Mouse (Mus musculus): ENCODE data around the gene Figla.
A peak's percentile ranks its signal among the peaks of the same experiment; 100 is the strongest.
"Not testable (repeated sequence)": the region's sequence is repeated elsewhere in the genome, so short reads cannot be mapped to it uniquely, and the experiment has no call there.

Gene Figla

DNA sequence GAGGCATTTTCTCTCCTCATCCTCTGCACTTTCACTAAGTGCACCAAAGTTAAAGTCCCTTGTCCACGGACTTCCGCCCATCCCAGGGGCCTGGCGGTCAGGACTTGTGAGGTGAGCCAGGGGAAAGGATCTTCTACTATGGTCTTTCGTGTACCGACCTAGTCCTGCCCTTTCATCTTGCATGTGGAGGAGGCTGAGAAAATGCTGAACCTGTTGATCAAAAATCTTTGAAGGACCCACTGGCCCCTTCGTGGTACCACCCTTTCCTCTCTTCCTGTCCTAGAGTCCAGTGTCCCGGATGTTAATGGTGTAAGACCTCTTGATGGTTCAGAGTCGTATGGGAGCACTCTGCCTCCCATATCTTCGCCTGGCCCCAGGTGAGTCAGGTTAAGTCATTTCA, at the start of gene Figla:
Gene Figla, plus strand, starts transcription at position 301 of the 400 bp plus-strand sequence.
- no peak for DNase-seq

DNA sequence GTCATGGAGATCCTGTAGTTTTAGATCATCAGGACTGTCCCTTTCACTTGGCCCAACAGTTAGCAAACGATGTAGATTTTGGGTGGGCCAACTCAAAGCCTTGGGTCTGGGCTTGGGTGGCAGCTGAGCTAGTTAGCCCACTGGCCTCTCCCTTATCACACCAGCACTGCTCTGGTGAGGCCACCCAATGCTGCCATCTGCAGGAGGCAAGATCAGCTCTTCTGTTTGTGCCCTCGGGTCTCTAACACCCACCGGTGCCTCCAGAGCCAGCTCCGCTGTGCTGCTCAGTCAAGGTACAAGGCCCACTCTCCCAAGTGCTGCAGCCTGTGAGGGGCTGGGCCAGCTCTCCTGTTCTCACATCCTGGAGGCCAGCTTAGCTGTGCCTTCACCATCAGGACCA, 49.3 kb upstream of the Figla start:
- no peak for DNase-seq

DNA sequence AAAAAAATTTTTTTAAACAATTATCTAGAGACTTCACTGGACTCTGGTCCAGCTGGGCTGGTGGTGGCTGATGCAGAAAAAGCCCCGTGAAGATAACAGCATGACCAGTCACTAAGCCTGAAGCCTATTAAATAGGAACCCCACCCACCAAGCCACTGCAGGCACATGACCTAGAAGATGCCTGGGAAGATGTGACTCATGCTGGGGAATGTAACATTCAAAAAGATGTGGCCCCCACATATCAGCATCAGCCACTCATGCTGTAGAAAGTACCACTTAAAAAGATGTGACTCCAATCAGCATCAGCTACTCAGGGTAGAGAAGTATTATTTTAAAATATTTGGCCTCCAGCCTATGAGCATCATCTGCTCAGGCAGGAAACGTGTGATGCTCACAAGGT, 46.1 kb upstream of the Figla start:
- no peak for DNase-seq

DNA sequence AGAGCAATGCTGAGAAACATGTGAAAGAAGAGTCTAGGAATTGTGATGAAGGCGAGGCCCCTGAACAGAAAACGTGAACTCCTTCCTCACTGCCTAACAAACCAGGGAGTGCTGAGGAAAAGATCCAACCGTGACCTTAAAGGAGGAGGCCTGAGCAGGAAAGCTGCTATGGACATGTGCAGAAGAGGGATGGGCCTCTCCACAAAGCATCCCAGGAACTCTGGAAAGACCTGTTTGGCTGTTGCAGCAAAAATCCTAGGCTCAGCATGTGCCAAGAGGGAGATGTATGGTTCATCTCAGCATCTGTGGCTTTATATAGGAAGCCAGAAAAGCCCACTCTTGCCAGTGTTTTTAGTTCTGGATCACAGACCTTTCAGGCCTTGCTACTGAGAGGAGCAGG, 43.3 kb upstream of the Figla start:
- DNase-seq = no peak

DNA sequence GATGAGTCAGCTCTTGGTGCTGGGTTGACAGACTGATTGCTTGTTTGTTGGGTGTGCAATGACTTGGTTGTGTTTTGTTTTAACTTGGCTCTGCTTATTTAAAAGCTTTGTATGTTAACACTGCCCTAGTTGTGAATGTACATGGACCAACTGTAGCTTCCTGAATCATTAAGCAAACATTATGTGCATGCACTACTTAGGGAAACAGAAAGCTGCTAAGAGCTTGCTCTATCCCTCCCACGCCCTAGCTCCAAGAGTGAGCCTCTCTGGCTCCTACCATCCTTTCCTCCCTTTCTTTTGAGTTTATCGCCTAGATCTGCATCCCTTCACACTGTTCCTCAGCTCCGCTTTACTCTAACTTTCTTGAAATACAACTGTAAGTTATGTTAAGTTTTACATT, 42.6 kb upstream of the Figla start:
- no peak for DNase-seq

DNA sequence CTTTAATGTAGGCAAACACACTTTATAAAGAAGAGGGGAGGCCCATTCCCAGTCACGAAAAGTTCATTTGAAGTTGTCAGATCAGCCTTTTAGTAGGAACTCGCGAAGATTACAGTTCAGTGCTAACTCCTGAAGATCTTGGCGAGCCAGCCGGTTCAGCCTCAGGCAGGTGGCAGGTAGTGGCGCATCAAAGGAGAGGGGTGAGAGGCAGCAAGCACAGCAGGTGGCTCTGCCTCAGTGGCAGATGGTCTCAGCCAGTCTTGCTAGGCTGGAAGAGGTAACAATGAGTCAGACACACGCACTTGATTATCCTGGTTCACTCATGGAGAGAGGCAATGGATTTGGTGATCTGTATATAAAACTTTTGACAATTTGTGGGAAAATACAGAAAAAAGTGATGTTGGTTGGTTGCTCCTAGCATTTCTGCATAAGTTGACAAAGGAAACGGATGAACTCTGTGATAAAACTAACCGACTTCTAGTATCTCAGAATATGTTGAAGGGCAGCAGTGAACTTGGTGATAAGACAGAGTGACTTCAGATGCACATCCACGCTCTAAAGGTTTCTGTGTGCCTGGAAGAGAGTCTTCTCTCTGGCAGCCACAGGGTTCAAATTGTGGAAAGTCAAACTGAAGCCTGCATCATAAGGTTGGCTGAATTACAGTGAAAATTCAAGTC, 40.9 kb upstream of the Figla start:
- DNase-seq = peak; percentile 16 to 47

DNA sequence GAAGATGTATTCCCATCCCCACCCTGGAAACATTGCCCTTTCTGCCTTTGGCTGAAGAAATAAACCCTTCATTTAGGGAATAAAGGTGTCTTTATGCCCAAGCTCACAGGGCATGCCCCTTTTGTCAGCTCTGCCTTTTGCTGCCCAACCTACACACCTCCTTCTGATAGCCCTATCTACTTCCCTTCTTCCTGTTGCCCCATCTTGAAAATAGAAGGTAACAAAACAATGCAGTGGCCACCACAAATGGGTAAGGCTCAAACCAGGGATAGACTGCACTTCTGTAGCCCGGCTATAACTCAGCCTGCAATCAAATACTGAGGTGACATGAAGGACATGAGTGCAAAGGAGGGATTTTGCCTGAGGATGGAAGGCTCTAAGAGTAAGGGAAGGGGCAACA, 40.2 kb upstream of the Figla start:
- no peak for DNase-seq

DNA sequence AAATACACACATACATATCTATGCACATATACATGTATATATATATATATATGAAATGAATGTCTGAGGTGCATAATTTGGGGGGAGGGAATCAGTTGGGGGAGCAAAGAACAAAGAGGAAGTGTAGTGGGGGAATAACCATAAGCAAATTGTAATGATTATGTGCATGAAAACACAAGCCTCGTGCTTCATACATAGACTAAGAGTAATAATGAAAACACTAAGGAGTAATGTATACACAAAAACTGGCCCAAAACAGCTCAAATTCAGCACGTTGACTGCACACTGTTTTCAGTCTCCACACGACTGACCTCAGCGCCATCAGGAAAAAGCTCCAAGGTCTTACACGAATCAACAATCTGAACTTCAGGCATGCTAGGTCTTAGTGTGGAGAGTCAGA, 39.7 kb upstream of the Figla start:
- no peak for DNase-seq

DNA sequence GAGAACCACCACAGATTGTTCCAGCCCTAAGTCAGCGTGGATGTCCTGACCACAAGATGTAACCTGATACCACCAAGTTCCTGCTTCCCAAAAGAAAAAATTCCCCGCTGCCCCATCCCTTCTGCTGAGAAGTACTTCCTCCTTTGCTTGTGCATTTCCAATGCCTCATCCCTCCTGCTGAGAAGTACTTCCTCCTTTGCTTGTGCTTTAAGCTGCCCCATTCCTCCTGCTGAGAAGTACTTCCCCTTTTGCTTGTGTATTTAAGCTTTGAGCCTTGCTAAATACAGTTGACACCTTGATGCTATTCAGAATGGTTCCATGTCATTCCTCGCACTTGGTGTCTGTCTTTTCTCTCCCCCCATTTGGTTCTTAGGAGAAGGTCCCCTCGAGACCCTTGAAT, 37.2 kb upstream of the Figla start:
- DNase-seq = not testable (repeated sequence)

DNA sequence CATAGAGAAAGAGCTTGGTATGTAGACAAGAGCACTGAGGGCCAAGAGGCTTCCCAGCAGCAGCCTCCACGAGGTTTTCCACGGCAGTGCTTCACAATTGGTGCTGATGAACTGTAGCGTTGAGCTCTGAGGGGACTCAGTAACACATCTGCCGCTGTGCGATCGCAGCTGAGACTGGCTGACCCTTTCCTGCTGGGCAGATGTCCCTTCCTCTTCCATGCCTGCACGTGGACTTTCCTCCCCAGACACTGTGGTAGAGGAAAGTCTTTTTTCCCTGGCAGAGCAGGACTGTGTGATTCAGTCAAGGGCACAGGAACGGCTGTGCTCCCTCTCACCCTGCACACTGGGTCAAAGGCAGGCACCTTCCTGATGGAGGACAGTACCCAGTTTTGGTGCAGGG, 31.6 kb upstream of the Figla start:
- no peak for DNase-seq

DNA sequence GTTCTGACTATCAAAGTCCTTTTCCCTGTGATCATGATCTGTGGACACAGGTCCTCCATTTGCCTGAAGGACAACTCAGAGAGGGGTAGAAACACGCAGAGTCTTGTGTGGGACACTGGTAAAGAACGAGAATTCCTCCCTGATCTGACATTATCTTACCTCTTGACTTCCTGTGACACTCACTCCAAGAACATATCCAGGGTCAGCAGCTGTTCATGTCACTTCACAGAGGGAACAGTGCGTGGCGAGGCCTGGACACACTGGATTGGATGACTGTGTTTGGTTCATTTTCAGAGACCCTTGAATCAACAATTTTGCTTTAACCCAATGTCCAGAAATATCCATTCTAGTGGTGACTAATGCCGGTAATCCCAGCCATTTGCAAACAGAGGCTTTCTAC, 26.4 kb upstream of the Figla start:
- not testable (repeated sequence) for DNase-seq

DNA sequence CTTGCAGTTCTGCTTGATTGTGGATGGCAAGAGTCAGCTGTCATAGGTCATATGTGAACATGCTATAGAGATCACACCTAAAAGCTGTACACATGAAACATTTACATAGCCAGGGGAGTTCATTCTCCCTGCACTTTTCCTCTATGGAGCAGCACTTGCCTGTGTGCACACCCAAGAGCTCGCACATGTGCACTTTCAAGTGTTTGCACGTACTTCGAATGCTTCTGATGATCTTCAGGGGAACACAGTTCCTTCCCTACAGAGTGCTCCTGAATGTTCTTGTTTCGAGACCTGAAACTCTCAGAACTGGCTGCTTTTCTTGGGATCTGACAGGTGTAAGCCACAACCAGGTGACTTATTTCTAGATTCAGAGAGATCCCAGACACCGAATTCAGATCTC, 25.2 kb upstream of the Figla start:
- not testable (repeated sequence) for DNase-seq

DNA sequence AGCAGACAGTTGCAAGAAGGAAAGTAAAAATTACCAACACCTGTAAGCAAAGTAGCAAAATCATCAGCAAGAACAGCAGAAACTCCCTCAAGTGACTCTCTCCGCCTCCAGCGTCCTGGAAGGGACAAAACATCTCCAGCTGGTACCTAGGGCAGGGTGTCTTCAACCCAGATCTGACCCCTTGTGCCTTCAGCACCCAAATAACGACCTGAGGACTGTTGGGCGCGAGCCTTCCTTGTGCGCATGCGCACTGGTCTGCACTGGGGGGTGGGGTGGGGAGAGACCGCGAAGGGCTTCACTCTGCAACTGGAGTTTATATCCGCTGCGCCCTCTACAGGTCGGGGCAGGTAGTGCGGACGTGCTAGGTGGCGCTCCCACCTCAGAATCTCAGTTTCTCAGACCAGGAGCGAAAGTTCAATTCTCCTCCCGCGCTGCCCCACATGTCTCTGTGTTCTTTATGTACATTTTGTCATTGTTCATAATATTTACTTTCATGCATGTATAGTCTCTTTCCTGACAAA, 12.5 kb upstream of the Figla start:
- DNase-seq = no peak

DNA sequence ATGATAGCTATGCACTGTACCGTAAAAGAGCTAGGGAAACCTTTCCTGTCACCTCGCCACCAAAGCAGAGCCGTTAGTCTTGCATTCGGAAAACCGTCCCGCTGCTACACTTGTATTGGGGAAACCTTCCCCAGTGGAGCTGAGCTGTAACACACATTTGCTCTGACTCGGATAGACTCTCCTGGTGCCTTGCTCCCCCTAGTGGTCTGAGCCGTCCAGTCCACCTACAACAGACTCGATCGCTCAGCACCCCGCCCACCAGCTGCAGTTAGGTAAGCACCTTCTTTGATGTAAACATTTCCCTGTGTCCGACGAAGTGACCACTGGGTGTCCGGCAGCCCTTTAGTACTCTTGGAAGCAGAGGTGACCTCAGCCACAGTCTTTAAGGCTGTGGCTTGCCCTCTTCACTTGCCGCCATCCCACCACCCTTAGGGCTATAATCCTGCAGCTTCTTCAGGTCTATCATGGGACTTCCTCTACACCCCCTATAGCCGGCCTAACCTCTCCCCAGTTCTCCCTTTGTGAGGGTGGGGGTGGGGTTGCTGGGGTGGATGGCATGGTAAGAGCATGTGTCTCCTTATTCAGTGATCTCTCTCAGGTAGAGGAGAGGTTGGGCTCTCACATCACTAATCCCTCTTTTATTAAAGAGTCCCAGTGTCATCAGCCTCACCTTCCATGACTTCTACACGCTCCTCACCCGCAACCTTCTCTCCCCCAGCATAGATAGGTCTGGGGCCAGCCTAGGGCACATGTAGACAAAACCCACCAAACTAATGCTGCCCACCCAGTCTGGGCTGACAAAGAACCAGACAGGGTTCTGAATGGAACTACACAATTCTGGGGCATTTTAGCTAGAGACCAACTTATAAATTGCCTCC, 11.5 kb upstream of the Figla start:
- DNase-seq = peak; percentile 78 to 80

DNA sequence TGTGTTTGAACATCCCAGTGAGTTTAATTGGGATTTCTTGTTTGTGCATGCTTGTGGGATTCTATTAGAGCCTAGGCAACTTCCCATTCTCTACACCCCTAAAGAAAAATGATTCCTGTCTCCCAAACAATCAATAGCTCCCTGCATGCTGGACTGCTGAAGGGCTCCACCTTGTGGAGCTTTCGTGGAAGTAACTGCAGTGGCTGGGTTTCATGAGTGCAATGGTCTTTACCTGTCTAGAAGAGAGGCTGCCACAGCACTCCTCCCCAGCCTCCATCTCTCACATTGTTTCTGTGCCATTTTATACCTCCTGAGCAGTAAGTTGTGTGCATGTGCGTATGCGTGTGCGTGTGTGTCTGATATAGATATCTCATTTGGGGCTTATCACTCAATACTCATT, 6.0 kb upstream of the Figla start:
- peak; percentile 61 to 65 for DNase-seq

DNA sequence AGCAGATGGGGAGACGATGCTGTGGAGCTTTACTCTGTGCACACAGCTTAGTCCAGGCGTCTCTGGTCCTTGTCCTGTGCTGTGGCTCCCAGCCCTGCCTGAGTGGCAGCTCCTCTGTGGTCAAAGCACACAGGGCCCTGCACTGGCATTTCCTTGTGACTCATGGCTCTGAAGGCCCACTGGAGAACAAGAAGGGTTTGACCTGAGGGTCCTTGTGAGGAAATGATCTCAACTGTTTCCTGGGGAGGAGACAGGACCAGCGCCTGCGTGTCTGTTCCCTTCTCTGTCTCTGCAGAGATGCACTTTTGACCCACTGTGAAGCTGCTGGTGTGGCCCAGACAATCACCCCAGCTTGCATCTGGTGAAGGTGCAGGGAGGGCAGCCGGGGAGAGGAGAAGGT, 1.2 kb upstream of the Figla start:
- not testable (repeated sequence) for DNase-seq

DNA sequence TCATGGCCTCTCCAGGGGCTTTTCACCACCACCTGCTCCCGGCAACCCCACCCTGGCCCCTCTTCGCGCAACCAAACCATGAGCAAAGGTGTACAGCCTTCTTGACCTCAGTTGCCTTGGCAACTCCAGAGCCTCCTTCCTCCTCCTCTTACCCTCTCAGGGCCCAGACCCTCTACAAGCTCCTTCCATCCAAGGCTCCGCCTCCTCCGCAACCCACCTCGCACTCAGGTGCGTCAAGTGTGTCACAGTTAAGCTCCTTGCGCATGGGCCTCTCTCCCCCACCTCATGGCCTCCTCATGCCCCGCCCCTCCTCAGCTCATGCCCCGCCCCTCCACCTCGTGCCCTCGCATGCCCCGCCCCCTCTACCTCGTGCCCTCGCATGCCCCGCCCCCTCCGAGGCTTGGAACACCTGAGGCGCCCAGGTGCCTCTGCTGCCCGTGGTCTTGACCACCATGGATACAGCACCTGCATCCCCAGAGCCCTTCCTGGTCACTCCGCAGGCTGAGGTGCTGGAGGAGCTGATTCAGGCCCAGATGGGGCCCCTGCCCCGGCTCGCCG, 901 bp downstream of the Figla start:
- DNase-seq = no peak

DNA sequence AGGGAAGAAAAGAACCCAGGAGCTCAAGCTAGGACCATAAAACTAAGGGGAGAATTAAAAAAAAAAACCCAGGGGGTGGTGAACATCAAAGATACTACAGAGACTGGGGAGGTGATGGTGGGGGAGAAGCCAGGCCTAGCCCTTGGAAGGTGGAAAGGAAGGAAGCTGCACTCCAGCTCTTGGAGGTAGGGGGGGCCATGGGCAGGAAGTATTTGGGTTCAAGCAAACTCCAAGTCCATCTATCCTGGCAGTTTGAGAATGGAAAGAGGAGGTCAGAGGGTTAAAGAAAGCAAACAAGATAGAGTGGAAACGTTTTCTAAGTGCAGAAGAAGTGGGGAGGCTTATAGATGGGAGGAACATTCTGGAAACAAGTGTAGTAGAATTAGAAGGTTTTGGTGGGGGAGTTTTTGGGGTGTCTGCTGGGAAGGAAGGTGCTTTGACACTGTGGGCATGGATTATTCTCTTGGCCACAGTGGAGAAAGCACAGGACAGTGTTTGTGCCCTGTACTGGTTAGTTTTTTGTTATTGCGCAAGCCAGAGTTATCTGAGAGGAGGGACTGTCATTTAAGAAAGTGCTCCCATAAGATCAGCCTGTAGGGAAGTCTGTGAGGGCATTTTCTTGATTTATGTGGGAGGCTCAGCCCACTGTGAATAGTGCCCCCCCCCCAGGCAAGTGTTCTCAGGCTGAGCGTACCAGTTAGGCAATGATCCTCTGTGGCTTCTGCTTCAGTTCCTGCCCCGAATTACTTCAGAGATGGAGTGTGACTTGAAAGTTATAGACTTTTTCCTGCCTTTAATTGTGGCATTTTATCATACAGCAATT, 3.7 kb downstream of the Figla start:
- no peak for DNase-seq

DNA sequence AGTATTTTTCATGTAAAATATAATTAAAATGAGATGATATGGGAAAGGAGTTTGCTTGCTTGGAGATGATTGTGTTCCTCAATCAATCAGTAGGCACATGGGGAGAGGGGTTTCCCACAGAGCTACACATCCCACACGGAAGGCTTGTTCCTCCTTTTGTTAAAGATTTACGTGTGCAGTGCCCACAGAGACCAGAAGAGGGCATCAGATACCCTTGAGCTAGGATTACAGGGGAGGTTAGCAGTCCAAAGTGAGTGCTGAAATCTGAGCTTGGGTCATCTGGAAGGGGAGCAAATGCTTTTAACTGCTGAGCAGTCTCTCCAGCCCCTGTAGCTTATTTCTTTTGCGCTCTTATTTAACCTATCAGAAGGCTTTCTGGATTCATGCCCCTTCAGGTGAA, 5.0 kb downstream of the Figla start:
- peak; percentile 25 to 45 for DNase-seq

DNA sequence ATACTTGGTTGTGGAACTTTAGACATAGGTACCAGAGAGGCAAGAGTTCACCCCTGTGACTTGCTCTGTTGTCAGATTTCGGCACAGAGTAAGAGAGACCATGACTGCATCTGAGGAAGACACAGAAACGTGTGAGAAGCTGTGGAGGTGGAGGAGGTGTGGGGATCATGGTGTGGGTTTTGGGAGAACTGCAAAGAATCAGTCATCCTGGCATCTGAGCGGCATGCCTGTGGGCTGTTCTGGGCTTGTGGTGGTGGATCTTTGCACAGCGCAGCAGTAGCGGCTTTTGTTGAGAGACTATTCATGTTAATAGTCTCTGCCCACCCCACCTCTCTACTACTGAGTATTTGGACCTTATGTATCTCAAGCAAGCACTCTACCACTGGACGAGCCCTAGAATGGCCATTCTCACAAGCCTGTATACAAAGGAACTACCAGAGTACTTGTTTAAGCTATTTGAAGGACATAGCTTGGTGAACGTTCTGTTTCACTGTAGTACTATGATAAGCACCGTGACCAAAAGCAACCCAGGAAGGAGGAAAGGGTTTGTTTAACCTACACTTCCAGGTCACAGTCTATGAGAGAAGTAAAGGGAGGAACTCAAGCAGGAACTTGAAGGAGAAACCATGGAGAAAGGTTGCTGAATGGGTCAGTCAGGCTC, 10.8 kb downstream of the Figla start:
- DNase-seq = no peak

DNA sequence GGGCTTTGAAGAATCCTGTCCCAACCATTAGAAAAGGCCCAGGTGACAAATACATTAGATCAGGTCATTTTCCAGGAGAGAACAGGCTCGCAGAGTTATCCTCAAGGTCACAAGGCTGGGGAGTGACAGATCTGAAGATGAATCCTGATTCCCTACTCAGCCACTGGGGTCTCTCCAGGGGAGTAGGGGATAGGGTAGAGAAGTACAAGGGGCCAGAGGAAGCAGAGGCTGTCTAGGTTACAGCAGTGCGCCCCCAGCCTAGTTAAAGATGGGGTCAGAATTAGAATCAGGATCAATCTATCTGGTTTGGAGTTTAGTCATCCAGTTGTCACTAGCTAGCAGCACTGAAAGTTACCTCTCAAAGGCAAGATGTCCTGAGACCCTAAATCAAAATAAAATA, 12.2 kb downstream of the Figla start:
- no peak for DNase-seq

DNA sequence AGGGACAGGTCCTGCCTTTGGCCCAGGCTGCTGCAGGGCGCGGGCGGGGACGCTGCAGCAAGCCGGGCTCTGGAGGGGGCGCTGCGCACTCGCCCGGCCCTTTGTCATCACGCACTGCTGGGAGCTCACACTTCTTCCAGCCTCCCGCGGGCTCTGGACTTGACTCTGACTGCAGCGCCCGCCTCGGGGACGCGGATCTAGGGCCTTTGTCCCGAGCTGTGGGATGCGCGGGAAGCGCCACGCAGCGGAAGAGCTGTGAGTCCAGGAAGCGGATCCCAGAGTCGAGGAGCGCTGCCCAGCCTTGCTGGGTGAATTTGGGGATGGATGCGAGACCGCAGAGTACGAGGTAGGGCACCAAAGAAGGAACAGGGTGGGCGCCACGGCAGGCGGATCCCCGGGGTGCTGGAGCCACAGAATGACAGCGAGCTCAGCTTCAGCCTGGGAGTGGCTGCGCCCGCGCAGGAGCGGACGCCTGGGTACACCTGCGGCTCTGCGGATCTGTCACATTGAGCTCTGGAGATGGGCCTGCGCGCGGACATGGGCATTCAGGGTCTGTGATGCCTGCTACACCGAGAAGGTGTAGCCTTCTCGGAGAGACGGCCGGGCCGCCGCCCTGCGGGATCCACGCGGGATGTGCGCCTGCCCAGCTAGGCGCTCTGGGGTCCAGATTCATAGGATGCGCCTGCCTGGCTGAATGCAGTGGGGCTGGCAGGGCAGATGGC, 12.8 kb downstream of the Figla start, which contains the start of gene Add2:
Gene Add2, plus strand, starts transcription at position 81 of the 722 bp plus-strand sequence.
- DNase-seq = peak; percentile 77 to 81
